Mouse (Mus musculus) limb, embryonic 11.5 days (tissue): ENCODE measurements around the gene Boll. TPM values are rescaled to one million over a fixed set of nuclear protein-coding genes. Genes with fewer than 3 reads are reported as not detected.

Experiments used
- ATAC-seq: fragments of 200-750 bp; cut with Nextera tagmentation; 2 replicates; pipeline ENCODE4 v1.8.0; 2017; ENCODE audit warnings: low read depth; ENCODE audit not compliant: insufficient number of reproducible peaks, low FRiP score, low TSS enrichment
- DNase-seq: peaks from one replicate; pipeline ENCODE4 v3.0.0-alpha.2; 2015; ENCODE audit warnings: low spot score
- H3K27ac ChIP-seq: fragments of 300-500 bp; sonication (generic); replicated peaks from 2 replicates; pipeline ENCODE4 v1.5.1; 2014; ENCODE audit warnings: low read depth, mild to moderate bottlenecking, low read length
- H3K27me3 ChIP-seq: fragments of 300-500 bp; sonication (generic); 2 replicates; pipeline ENCODE4 v1.6.1; 2014; ENCODE audit warnings: mild to moderate bottlenecking, low read length, mixed read lengths; ENCODE audit not compliant: control insufficient read depth, insufficient read depth
- H3K36me3 ChIP-seq: fragments of 300-500 bp; sonication (generic); 2 replicates; pipeline ENCODE4 v1.6.1; 2014; ENCODE audit warnings: mild to moderate bottlenecking, low read length, moderate library complexity, mixed read lengths; ENCODE audit not compliant: control insufficient read depth, insufficient read depth
- H3K4me1 ChIP-seq: fragments of 300-500 bp; sonication (generic); 2 replicates; pipeline ENCODE4 v1.6.1; 2014; ENCODE audit warnings: low read length, mixed read lengths; ENCODE audit not compliant: control insufficient read depth, insufficient read depth
- H3K4me2 ChIP-seq: fragments of 300-500 bp; sonication (generic); 2 replicates; pipeline ENCODE4 v1.6.1; 2014; ENCODE audit warnings: low read depth, mild to moderate bottlenecking, moderate library complexity; ENCODE audit not compliant: severe bottlenecking
- H3K4me3 ChIP-seq: fragments of 300-500 bp; sonication (generic); 2 replicates; pipeline ENCODE4 v1.5.1; 2014; ENCODE audit warnings: low read depth, low read length
- H3K9ac ChIP-seq: fragments of 300-500 bp; sonication (generic); 2 replicates; pipeline ENCODE4 v1.6.1; 2014; ENCODE audit warnings: mild to moderate bottlenecking, low read length
- H3K9me3 ChIP-seq: fragments of 300-500 bp; sonication (generic); 2 replicates; pipeline ENCODE4 v1.6.1; 2016; ENCODE audit warnings: low read length; ENCODE audit not compliant: control insufficient read depth
- WGBS: fragments of 180-500 bp; shearing (Covaris S2); extraction: QIAGEN DNeasy Blood & Tissue Kit; methylation state at CpG from one replicate; pipeline ENCODE4 v1.1.7; 2014; 5-methylcytosine and 5-hydroxymethylcytosine counted together
- polyA plus RNA-seq: library from polyadenylated mRNA; unstranded; fragments of >200 nt; fragmentation: Nextera tagmentation; extraction: Ambion mirVana; gene quantifications from 2 replicates; pipeline ENCODE4 v1.2.1, GENCODE M21; 2014

Boll gene
- polyA plus RNA-seq, 1 experiment from 2014 or later: not detected

- H3K36me3 ChIP-seq: no peaks in the 10 kb centered on the region
- no peaks in the 10 kb centered on the region for H3K27me3 ChIP-seq
- 42% methylated on average over 5 of the region's 5 CpGs for WGBS
- ATAC-seq: no peak
- H3K4me3 ChIP-seq: peak overlapping the region; percentile 84
- DNase-seq: no peak
- H3K4me2 ChIP-seq: peak overlapping the region; percentile 79
- H3K9me3 ChIP-seq: no peaks in the 10 kb centered on the region
- H3K27ac ChIP-seq: no peak overlapping the region
- H3K9ac ChIP-seq: peak overlapping the region; percentile 13; the same call in 1 of the 2 replicates
- H3K4me1 ChIP-seq: peaks cover 12% of the 10 kb centered on the region
These were observed 126.8 kb downstream of the Boll start for GRCm38 (mm10) chr1:55236487-55236886.

GRCm38 (mm10) chr1:55234910-55235520 lies 128.3 kb downstream of the Boll start:
- no peak for ATAC-seq

GRCm38 (mm10) chr1:55228256-55228884 lies 134.9 kb downstream of the Boll start:
- no peak for ATAC-seq
- H3K4me2 ChIP-seq: no peak overlapping the region
- no peak overlapping the region for H3K27ac ChIP-seq
- WGBS: 85% methylated on average over 8 of the region's 8 CpGs
- no peak for DNase-seq
- H3K9me3 ChIP-seq: no peaks in the 10 kb centered on the region
- H3K4me1 ChIP-seq: 0 out of 2 replicates have a peak, but pooled peaks cover 3% of the 10 kb centered on the region
- no peaks in the 10 kb centered on the region for H3K27me3 ChIP-seq
- H3K9ac ChIP-seq: no peak overlapping the region
- no peak overlapping the region for H3K4me3 ChIP-seq
- no peaks in the 10 kb centered on the region for H3K36me3 ChIP-seq

More at GRCm38 (mm10) chr1:55234910-55235520, 128.3 kb downstream of the Boll start:
- DNase-seq: no peak
- H3K9ac ChIP-seq: no peak overlapping the region
- no peak overlapping the region for H3K4me3 ChIP-seq
- H3K4me2 ChIP-seq: no peak overlapping the region
- H3K27ac ChIP-seq: no peak overlapping the region
- no peaks in the 10 kb centered on the region for H3K27me3 ChIP-seq
- H3K4me1 ChIP-seq: peaks cover 12% of the 10 kb centered on the region
- H3K9me3 ChIP-seq: no peaks in the 10 kb centered on the region
- WGBS: 51% methylated on average over 16 of the region's 16 CpGs
- no peaks in the 10 kb centered on the region for H3K36me3 ChIP-seq

- WGBS: 17% methylated on average over 1 of the region's 1 CpGs
- no peak overlapping the region for H3K4me3 ChIP-seq
- DNase-seq: no peak
- ATAC-seq: no peak
- H3K36me3 ChIP-seq: no peaks in the 10 kb centered on the region
- no peaks in the 10 kb centered on the region for H3K9me3 ChIP-seq
- H3K4me1 ChIP-seq: 0 out of 2 replicates have a peak, but pooled peaks cover 5% of the 10 kb centered on the region
- no peak overlapping the region for H3K4me2 ChIP-seq
- H3K27me3 ChIP-seq: no peaks in the 10 kb centered on the region
- H3K9ac ChIP-seq: no peak overlapping the region
- no peak overlapping the region for H3K27ac ChIP-seq
These were observed 135.9 kb downstream of the Boll start for GRCm38 (mm10) chr1:55227376-55227775.

GRCm38 (mm10) chr1:55226011-55226857 lies 137.0 kb downstream of the Boll start, which contains the start of gene Rftn2:
Gene Rftn2, minus strand, starts transcription at chr1:55226782.
- peak; percentile 76 for DNase-seq
- Histone ChIP-seq H3K27me3 (no peaks in the 10 kb centered on the region), H3K9ac (peak within 1 kb of the TSS; percentile 80), H3K9me3 (no peaks in the 10 kb centered on the region), H3K4me1 (0 out of 2 replicates have a peak, but pooled peaks cover 5% of the 10 kb centered on the region), H3K27ac (peak within 1 kb of the TSS; percentile 80), H3K4me3 (peak within 1 kb of the TSS; percentile 54), H3K4me2 (peak within 1 kb of the TSS; percentile 53), H3K36me3 (no peaks in the 10 kb centered on the region)
- WGBS: 3% methylated on average over 26 of the region's 26 CpGs
- peak; percentile 58; the same call in 1 of the 2 replicates for ATAC-seq

GRCm38 (mm10) chr1:55225398-55225797 lies 137.9 kb downstream of the Boll start:
- H3K4me1 ChIP-seq: 0 out of 2 replicates have a peak, but pooled peaks cover 5% of the 10 kb centered on the region
- no peaks in the 10 kb centered on the region for H3K27me3 ChIP-seq
- peak overlapping the region; percentile 53 for H3K4me2 ChIP-seq
- peak; percentile 48 for DNase-seq
- H3K4me3 ChIP-seq: peak overlapping the region; percentile 54
- peak overlapping the region; percentile 58 for H3K9ac ChIP-seq
- no peak for ATAC-seq
- no peaks in the 10 kb centered on the region for H3K9me3 ChIP-seq
- no peaks in the 10 kb centered on the region for H3K36me3 ChIP-seq
- WGBS: 25% methylated on average over 3 of the region's 3 CpGs
- peak overlapping the region; percentile 80 for H3K27ac ChIP-seq

GRCm38 (mm10) chr1:55224111-55224510 lies 139.2 kb downstream of the Boll start:
- DNase-seq (peak; percentile 62), ATAC-seq (peak; percentile 27)
- WGBS: 22% methylated on average over 11 of the region's 11 CpGs
- no peaks in the 10 kb centered on the region for H3K36me3 ChIP-seq
- H3K4me1 ChIP-seq: 0 out of 2 replicates have a peak, but pooled peaks cover 5% of the 10 kb centered on the region
- H3K9me3 ChIP-seq: no peaks in the 10 kb centered on the region
- H3K4me3 ChIP-seq: peak overlapping the region; percentile 54
- peak overlapping the region; percentile 53 for H3K4me2 ChIP-seq
- H3K27me3 ChIP-seq: no peaks in the 10 kb centered on the region
- 0 out of 2 replicates have a peak overlapping the region, but pooled peaks have one; percentile 34 for H3K9ac ChIP-seq
- H3K27ac ChIP-seq: peak overlapping the region; percentile 50

- DNase-seq: peak; percentile 18
- ATAC-seq: no peak
- Histone ChIP-seq H3K9ac (no peak overlapping the region), H3K4me3 (no peak overlapping the region), H3K9me3 (no peaks in the 10 kb centered on the region), H3K4me1 (0 out of 2 replicates have a peak, but pooled peaks cover 5% of the 10 kb centered on the region), H3K4me2 (no peak overlapping the region), H3K27ac (no peak overlapping the region), H3K27me3 (no peaks in the 10 kb centered on the region), H3K36me3 (no peaks in the 10 kb centered on the region)
- 86% methylated on average over 7 of the region's 7 CpGs for WGBS
These were observed 140.2 kb downstream of the Boll start for GRCm38 (mm10) chr1:55223026-55223425.
